Mouse (Mus musculus): ENCODE results near the gene Ctla4. TPM values are rescaled to one million over a fixed set of nuclear protein-coding genes. Genes with fewer than 3 reads are reported as not detected.
A peak's percentile ranks its signal among the peaks of the same experiment; 100 is the strongest.

The Ctla4 gene
- polyA plus RNA-seq, 1 experiment from 2014 or later, result 0.13 TPM

DNA sequence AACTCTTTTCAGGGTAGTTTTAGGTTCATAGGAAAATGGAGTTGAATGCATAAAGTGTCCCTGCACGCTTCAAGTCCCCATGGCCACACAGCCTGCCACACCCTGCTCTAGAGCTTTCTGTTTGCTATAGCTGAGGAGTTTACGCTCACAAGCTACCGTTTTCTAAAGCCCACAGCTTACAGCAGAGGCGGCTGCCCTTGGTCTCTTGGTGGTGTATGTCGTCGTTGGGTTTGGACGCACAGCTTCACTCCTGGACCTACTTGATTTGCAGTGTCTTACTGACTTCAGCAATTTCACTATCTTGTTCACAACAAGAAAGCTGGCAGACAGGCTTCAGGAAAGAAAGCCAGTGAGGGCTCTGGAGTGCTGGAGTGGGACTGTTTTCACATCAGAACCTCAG, 66.2 kb downstream of the Ctla4 start:
- Histone ChIP-seq H3K4me1 (peaks cover 23% of the 10 kb centered on the region), H3K36me3 (no peaks in the 10 kb centered on the region), H3K9ac (peak overlapping the region; percentile 63; the same call in 1 of the 2 replicates), H3K27ac (replicated peaks) (peak overlapping the region; percentile 72), H3K27me3 (replicated peaks) (no peaks in the 10 kb centered on the region), H3K4me3 (no peak overlapping the region), H3K4me2 (peak overlapping the region; percentile 35), H3K9me3 (no peaks in the 10 kb centered on the region)
- WGBS, result 43% methylated on average over 7 of the region's 7 CpGs
- no peak for ATAC-seq (ENCODE audit: extremely low read depth, insufficient number of reproducible peaks, low FRiP score, low TSS enrichment)

DNA sequence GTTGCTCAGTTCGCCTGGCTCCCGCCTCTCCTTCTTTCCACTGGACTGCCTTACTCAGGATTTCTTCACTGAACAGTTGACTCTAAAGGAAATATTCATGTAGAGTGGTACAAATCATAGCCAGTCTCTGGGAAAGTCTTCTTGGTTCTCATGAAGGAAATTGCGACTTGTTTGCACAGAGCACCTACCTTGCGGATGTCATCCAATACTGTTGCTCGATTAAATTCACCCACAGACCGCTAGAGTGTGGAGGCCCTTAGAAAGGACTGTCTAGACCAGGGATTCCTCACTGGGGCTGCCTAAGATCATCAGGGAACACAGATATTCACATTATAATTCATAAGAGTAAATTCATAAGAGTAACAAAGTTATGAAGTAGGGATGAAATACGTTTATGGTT, 66.9 kb downstream of the Ctla4 start:
- Histone ChIP-seq H3K9me3 (no peaks in the 10 kb centered on the region), H3K27me3 (replicated peaks) (no peaks in the 10 kb centered on the region), H3K4me2 (no peak overlapping the region), H3K4me1 (peaks cover 23% of the 10 kb centered on the region), H3K9ac (no peak overlapping the region), H3K36me3 (no peaks in the 10 kb centered on the region), H3K4me3 (no peak overlapping the region), H3K27ac (replicated peaks) (peak overlapping the region; percentile 42; the same call in 1 of the 2 replicates)
- 84% methylated on average over 7 of the region's 7 CpGs for WGBS
- no peak for ATAC-seq (ENCODE audit: extremely low read depth, insufficient number of reproducible peaks, low FRiP score, low TSS enrichment)

DNA sequence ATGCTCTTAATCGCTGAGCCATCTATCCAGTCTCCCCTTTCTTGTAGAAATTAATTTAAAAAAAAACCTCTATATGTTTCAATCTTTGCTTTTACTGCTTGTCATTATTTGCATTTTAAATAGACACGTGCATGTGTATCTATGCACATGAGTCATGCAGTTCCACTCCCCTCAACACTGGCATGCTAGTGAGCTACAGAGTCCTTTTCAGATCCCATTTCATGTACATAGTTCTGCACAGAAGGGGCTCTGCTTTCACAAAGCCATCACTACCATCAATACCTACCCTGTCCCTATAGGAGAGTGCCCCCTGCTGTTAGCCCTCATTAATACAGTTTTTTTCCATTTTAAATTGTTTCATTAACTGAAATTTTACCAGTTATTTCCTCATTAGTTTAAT, 68.0 kb downstream of the Ctla4 start:
- H3K27ac ChIP-seq (replicated peaks), result no peak overlapping the region
- 58% methylated on average over 2 of the region's 2 CpGs for WGBS
- no peak overlapping the region for H3K9ac ChIP-seq
- H3K9me3 ChIP-seq, result no peaks in the 10 kb centered on the region
- no peaks in the 10 kb centered on the region for H3K36me3 ChIP-seq
- no peaks in the 10 kb centered on the region for H3K27me3 ChIP-seq (replicated peaks)
- peaks cover 31% of the 10 kb centered on the region for H3K4me1 ChIP-seq
- H3K4me2 ChIP-seq, result no peak overlapping the region
- no peak for ATAC-seq (ENCODE audit: extremely low read depth, insufficient number of reproducible peaks, low FRiP score, low TSS enrichment)
- no peak overlapping the region for H3K4me3 ChIP-seq

- Histone ChIP-seq H3K4me3 (no peak overlapping the region), H3K36me3 (no peaks in the 10 kb centered on the region), H3K9me3 (no peaks in the 10 kb centered on the region), H3K27me3 (replicated peaks) (no peaks in the 10 kb centered on the region), H3K4me2 (no peak overlapping the region), H3K9ac (no peak overlapping the region), H3K27ac (replicated peaks) (no peak overlapping the region), H3K4me1 (peaks cover 35% of the 10 kb centered on the region)
- no peak for ATAC-seq (ENCODE audit: extremely low read depth, insufficient number of reproducible peaks, low FRiP score, low TSS enrichment)
- 85% methylated on average over 3 of the region's 3 CpGs for WGBS
Observed at GRCm38 (mm10) chr1:60955186-60955585, 68.4 kb downstream of the Ctla4 start.

GRCm38 (mm10) chr1:60956196-60956595, 69.4 kb downstream of the Ctla4 start:
- Histone ChIP-seq H3K36me3 (no peaks in the 10 kb centered on the region), H3K4me2 (no peak overlapping the region), H3K4me1 (peaks cover 38% of the 10 kb centered on the region), H3K27ac (replicated peaks) (no peak overlapping the region), H3K4me3 (no peak overlapping the region), H3K9me3 (no peaks in the 10 kb centered on the region), H3K9ac (no peak overlapping the region), H3K27me3 (replicated peaks) (no peaks in the 10 kb centered on the region)
- WGBS, result 78% methylated on average over 6 of the region's 6 CpGs
- ATAC-seq (ENCODE audit: extremely low read depth, insufficient number of reproducible peaks, low FRiP score, low TSS enrichment), result no peak

DNA sequence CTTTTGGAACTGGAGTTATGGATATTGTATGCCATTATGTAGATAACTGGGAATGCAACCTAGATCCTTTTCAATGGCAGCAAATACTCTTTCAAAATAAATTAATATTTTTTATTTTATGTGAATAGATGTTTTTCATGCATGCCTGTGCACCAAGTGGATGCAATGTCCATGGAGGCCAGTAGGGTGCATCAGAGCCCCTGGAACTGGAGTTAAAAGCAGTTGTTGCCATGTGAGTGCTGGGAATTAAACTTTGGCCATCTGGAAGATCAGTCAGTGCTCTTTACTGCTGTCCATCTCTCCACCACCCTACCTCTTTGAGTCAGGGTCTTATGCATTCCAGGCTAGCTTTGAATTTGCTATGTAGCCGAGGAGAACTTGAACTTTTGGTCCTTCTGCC, 71.5 kb downstream of the Ctla4 start:
- H3K36me3 ChIP-seq, result no peaks in the 10 kb centered on the region
- 81% methylated on average over 1 of the region's 1 CpGs for WGBS
- no peaks in the 10 kb centered on the region for H3K27me3 ChIP-seq (replicated peaks)
- no peak overlapping the region for H3K4me2 ChIP-seq
- H3K27ac ChIP-seq (replicated peaks), result no peak overlapping the region
- peaks cover 26% of the 10 kb centered on the region for H3K4me1 ChIP-seq
- no peaks in the 10 kb centered on the region for H3K9me3 ChIP-seq
- H3K4me3 ChIP-seq, result no peak overlapping the region
- no peak overlapping the region for H3K9ac ChIP-seq
- no peak for ATAC-seq (ENCODE audit: extremely low read depth, insufficient number of reproducible peaks, low FRiP score, low TSS enrichment)

DNA sequence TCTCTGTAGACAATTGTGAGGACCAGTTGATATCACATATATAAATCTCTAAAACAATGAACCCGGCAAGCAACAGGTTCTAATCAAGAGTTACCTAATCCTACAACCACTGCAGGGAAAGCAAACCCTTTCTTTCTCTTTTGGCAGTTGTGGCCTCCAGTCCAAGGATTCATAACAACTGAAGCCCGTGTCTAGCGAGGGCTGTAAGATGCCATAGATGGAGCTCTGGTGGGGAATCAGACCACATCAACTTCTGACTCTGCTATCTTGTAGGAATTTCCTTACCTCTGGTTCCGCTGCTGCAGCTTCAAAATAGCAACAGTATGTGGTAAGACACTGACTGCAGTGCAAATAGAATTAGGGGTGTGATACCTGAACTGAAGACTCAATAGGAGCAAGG, 72.4 kb downstream of the Ctla4 start:
- H3K4me2 ChIP-seq, result no peak overlapping the region
- no peak overlapping the region for H3K4me3 ChIP-seq
- H3K27ac ChIP-seq (replicated peaks), result peak overlapping the region; percentile 75; the same call in 1 of the 2 replicates
- ATAC-seq (ENCODE audit: extremely low read depth, insufficient number of reproducible peaks, low FRiP score, low TSS enrichment), result no peak
- H3K4me1 ChIP-seq, result peaks cover 21% of the 10 kb centered on the region
- no peak overlapping the region for H3K9ac ChIP-seq
- WGBS, result 47% methylated on average over 4 of the region's 4 CpGs
- H3K27me3 ChIP-seq (replicated peaks), result no peaks in the 10 kb centered on the region
- no peaks in the 10 kb centered on the region for H3K36me3 ChIP-seq
- no peaks in the 10 kb centered on the region for H3K9me3 ChIP-seq

- Histone ChIP-seq H3K9ac (peak overlapping the region; percentile 45; the same call in 1 of the 2 replicates), H3K27ac (replicated peaks) (peak overlapping the region; percentile 75), H3K9me3 (no peaks in the 10 kb centered on the region), H3K36me3 (no peaks in the 10 kb centered on the region), H3K4me1 (peaks cover 16% of the 10 kb centered on the region), H3K4me2 (peak overlapping the region; percentile 41), H3K27me3 (replicated peaks) (no peaks in the 10 kb centered on the region), H3K4me3 (no peak overlapping the region)
- WGBS, result 30% methylated on average over 11 of the region's 11 CpGs
- peak; percentile 73 for ATAC-seq (ENCODE audit: extremely low read depth, insufficient number of reproducible peaks, low FRiP score, low TSS enrichment)
Observed at GRCm38 (mm10) chr1:60960451-60960850, 73.7 kb downstream of the Ctla4 start.

DNA sequence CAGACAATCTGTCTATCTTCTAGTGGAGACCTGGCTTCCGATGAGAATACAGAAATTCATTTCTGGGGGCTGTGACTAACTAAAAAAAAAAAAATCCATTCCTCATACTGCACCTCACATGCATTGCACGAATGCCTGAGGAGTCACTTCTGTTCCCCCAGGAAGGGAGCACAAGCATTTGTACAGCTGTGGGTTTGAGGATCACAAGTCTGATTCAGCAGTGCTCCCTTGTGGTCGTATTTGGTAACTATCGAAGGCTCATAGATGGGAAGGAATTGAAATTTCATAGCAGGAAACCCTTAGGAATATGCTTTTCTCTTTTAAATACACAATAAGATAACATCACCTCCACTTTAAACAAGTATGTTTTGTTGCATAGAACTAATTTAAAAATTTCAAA, 74.3 kb downstream of the Ctla4 start:
- WGBS, result 17% methylated on average over 4 of the region's 4 CpGs
- Histone ChIP-seq H3K4me3 (no peak overlapping the region), H3K27me3 (replicated peaks) (no peaks in the 10 kb centered on the region), H3K27ac (replicated peaks) (peak overlapping the region; percentile 75), H3K4me1 (peaks cover 16% of the 10 kb centered on the region), H3K4me2 (peak overlapping the region; percentile 41; the same call in 1 of the 2 replicates), H3K9me3 (no peaks in the 10 kb centered on the region), H3K9ac (no peak overlapping the region), H3K36me3 (no peaks in the 10 kb centered on the region)
- ATAC-seq (ENCODE audit: extremely low read depth, insufficient number of reproducible peaks, low FRiP score, low TSS enrichment), result no peak

- Histone ChIP-seq H3K4me1 (peaks cover 16% of the 10 kb centered on the region), H3K9me3 (no peaks in the 10 kb centered on the region), H3K27ac (replicated peaks) (no peak overlapping the region), H3K27me3 (replicated peaks) (no peaks in the 10 kb centered on the region), H3K9ac (no peak overlapping the region), H3K36me3 (no peaks in the 10 kb centered on the region), H3K4me3 (no peak overlapping the region), H3K4me2 (no peak overlapping the region)
- WGBS, result 82% methylated on average over 4 of the region's 4 CpGs
- no peak for ATAC-seq (ENCODE audit: extremely low read depth, insufficient number of reproducible peaks, low FRiP score, low TSS enrichment)
Observed at GRCm38 (mm10) chr1:60962095-60962494, 75.3 kb downstream of the Ctla4 start.
